Mouse (Mus musculus) cortical plate, adult 2 months (tissue): ENCODE results near the gene Caly.

Experiments
- CTCF ChIP-seq: fragments of 200-500 bp; IDR thresholded peaks from 2 replicates; pipeline ENCODE4 v1.5.1; 2011; ENCODE audit warnings: mild to moderate bottlenecking, control low read depth, low read length; ENCODE audit not compliant: insufficient read depth; ENCODE audit errors: extremely low read depth
- POLR2A ChIP-seq: fragments of 200-500 bp; IDR thresholded peaks from 2 replicates; pipeline ENCODE4 v1.6.1; 2011; ENCODE audit warnings: mild to moderate bottlenecking, low read length, control low read depth; ENCODE audit not compliant: insufficient read depth; ENCODE audit errors: extremely low read depth

GRCm38 (mm10) chr7:140062307-140062706 is 20.0 kb downstream of the Caly start:
- TF ChIP-seq CTCF (peak; percentile 36), POLR2A (no peak)
